Mouse (Mus musculus) liver, embryonic 11.5 days (tissue): ENCODE results near the gene Zbtb22. TPM values are rescaled to one million over a fixed set of nuclear protein-coding genes. Genes with fewer than 3 reads are reported as not detected.
A peak's percentile ranks its signal among the peaks of the same experiment; 100 is the strongest.
"Not testable (repeated sequence)": the region's sequence is repeated elsewhere in the genome, so short reads cannot be mapped to it uniquely, and the experiment has no call there.

ENCODE experiments used
- ATAC-seq: fragments of 200-750 bp; cut with Nextera tagmentation; replicated peaks from 2 replicates; pipeline ENCODE4 v1.8.0; 2017; ENCODE audit warnings: moderate number of reproducible peaks, mild to moderate bottlenecking, moderate TSS enrichment, moderate library complexity; ENCODE audit not compliant: low FRiP score
- DNase-seq: peaks from one replicate; pipeline ENCODE4 v3.0.0-alpha.2; 2017; ENCODE audit warnings: low spot score
- H3K27ac ChIP-seq: fragments of 300-500 bp; sonication (generic); 2 replicates; pipeline ENCODE4 v1.5.1; 2014; ENCODE audit warnings: mild to moderate bottlenecking, low read depth, low read length, control low read depth
- H3K27me3 ChIP-seq: fragments of 300-500 bp; sonication (generic); replicated peaks from 2 replicates; pipeline ENCODE4 v1.6.1; 2014; ENCODE audit warnings: low read length, mixed read lengths; ENCODE audit not compliant: control insufficient read depth, insufficient read depth
- H3K36me3 ChIP-seq: fragments of 300-500 bp; sonication (generic); 2 replicates; pipeline ENCODE4 v1.6.1; 2014; ENCODE audit warnings: mild to moderate bottlenecking, low read length, moderate library complexity, mixed read lengths; ENCODE audit not compliant: control insufficient read depth, insufficient read depth
- H3K4me1 ChIP-seq: fragments of 300-500 bp; sonication (generic); replicated peaks from 2 replicates; pipeline ENCODE4 v1.6.1; 2014; ENCODE audit warnings: low read length, mixed read lengths; ENCODE audit not compliant: control insufficient read depth, insufficient read depth
- H3K4me2 ChIP-seq: fragments of 300-500 bp; sonication (generic); 2 replicates; pipeline ENCODE4 v1.6.1; 2014; ENCODE audit warnings: mild to moderate bottlenecking, control low read depth, moderate library complexity
- H3K4me3 ChIP-seq: fragments of 300-500 bp; sonication (generic); 2 replicates; pipeline ENCODE4 v1.5.1; 2014; ENCODE audit warnings: low read depth, low read length, control low read depth
- H3K9ac ChIP-seq: fragments of 300-500 bp; sonication (generic); 2 replicates; pipeline ENCODE4 v1.6.1; 2014; ENCODE audit warnings: low read depth, low read length, control low read depth
- H3K9me3 ChIP-seq: fragments of 300-500 bp; sonication (generic); 2 replicates; pipeline ENCODE4 v1.6.1; 2016; ENCODE audit warnings: low read length, inconsistent platforms, mixed read lengths; ENCODE audit not compliant: control insufficient read depth
- WGBS: fragments of 180-500 bp; shearing (Covaris S2); extraction: QIAGEN DNeasy Blood & Tissue Kit; methylation state at CpG from one replicate; pipeline ENCODE4 v1.1.7; 2014; 5-methylcytosine and 5-hydroxymethylcytosine counted together
- polyA plus RNA-seq: library from polyadenylated mRNA; unstranded; fragments of >200 nt; fragmentation: Nextera tagmentation; extraction: Ambion mirVana; gene quantifications from 2 replicates; pipeline ENCODE4 v1.2.1, GENCODE M21; 2014

Gene Zbtb22
- polyA plus RNA-seq, 1 experiment from 2014 or later, result 13.0 TPM

DNA sequence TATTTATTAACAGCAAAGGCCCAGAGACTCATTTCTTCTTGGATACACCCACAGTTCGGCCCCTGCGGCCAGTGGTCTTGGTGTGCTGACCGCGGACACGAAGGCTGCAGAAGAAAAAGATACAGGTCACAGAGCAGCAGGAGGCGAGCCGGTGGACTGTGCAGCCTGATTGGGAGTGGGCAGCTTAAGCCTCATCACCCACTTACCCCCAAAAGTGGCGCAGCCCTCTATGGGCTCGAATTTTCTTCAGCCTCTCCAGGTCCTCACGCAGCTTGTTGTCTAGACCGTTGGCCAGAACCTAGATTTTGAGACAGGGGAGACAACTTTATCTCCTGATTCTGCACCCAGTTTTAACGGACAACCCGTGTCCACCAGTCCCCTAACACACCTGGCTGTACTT lies 36.3 kb downstream of the Zbtb22 start:
- H3K9me3 ChIP-seq, DNase-seq, ATAC-seq, H3K27me3 ChIP-seq: not testable (repeated sequence)
- H3K27ac ChIP-seq, result peak overlapping the region; percentile 90
- WGBS, result 66% methylated on average over 13 of the region's 13 CpGs
- peaks cover 48% of the 10 kb centered on the region for H3K4me1 ChIP-seq
- peaks cover 38% of the 10 kb centered on the region for H3K36me3 ChIP-seq
- H3K4me3 ChIP-seq, result peak overlapping the region; percentile 85
- H3K9ac ChIP-seq, result peak overlapping the region; percentile 97; the same call in 1 of the 2 replicates
- H3K4me2 ChIP-seq, result peak overlapping the region; percentile 100

GRCm38 (mm10) chr17:33952879-33953278 lies 37.2 kb downstream of the Zbtb22 start:
- Histone ChIP-seq H3K9me3 (no peaks in the 10 kb centered on the region), H3K27me3 (no peaks in the 10 kb centered on the region), H3K27ac (peak overlapping the region; percentile 90), H3K4me3 (peak overlapping the region; percentile 85), H3K4me1 (peaks cover 50% of the 10 kb centered on the region), H3K9ac (peak overlapping the region; percentile 97), H3K36me3 (peaks cover 34% of the 10 kb centered on the region), H3K4me2 (peak overlapping the region; percentile 100)
- ATAC-seq, result no peak
- no peak for DNase-seq
- 64% methylated on average over 4 of the region's 4 CpGs for WGBS

DNA sequence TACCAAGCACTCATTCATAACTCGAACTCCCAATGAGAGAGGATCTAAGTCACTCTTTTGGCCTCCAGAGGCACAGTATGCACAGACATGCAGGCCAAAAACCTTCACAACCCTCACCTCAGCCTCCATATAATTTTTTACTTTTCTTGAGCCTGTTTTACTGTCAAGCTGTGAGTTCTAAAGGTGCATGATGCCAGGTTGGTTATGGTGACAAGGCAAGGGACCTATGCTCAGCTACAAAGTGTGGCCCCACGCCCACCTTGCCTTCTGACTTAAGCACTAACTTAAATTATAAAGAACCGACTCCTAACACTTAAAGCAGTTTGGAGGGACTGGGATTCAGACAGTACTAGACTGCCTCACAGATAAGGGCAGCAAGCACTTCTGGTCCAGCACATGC lies 37.6 kb downstream of the Zbtb22 start:
- no peaks in the 10 kb centered on the region for H3K9me3 ChIP-seq
- peaks cover 50% of the 10 kb centered on the region for H3K4me1 ChIP-seq
- H3K4me2 ChIP-seq, result peak overlapping the region; percentile 100
- WGBS, result 61% methylated on average over 3 of the region's 3 CpGs
- H3K4me3 ChIP-seq, result peak overlapping the region; percentile 85
- no peak for DNase-seq
- peak overlapping the region; percentile 97 for H3K9ac ChIP-seq
- H3K27ac ChIP-seq, result peak overlapping the region; percentile 90
- peaks cover 34% of the 10 kb centered on the region for H3K36me3 ChIP-seq
- no peaks in the 10 kb centered on the region for H3K27me3 ChIP-seq
- no peak for ATAC-seq

GRCm38 (mm10) chr17:33953961-33954565 lies 38.4 kb downstream of the Zbtb22 start:
- Histone ChIP-seq H3K27ac (peak overlapping the region; percentile 90), H3K9ac (peak overlapping the region; percentile 97), H3K9me3 (no peaks in the 10 kb centered on the region), H3K4me1 (peaks cover 50% of the 10 kb centered on the region), H3K4me3 (peak overlapping the region; percentile 85), H3K27me3 (no peaks in the 10 kb centered on the region), H3K36me3 (peaks cover 37% of the 10 kb centered on the region), H3K4me2 (peak overlapping the region; percentile 100)
- WGBS, result 28% methylated on average over 5 of the region's 5 CpGs
- no peak for DNase-seq
- no peak for ATAC-seq

GRCm38 (mm10) chr17:33954646-33955554 lies 39.2 kb downstream of the Zbtb22 start:
- peaks cover 48% of the 10 kb centered on the region for H3K4me1 ChIP-seq
- under 1% methylated on average over 33 of the region's 33 CpGs for WGBS
- peak overlapping the region; percentile 85 for H3K4me3 ChIP-seq
- H3K9ac ChIP-seq, result peak overlapping the region; percentile 97
- H3K27ac ChIP-seq, result peak overlapping the region; percentile 90
- H3K9me3 ChIP-seq, result no peaks in the 10 kb centered on the region
- DNase-seq (no peak), ATAC-seq (0 out of 2 replicates have a peak, but pooled peaks have one; percentile 0)
- no peaks in the 10 kb centered on the region for H3K27me3 ChIP-seq
- peak overlapping the region; percentile 100 for H3K4me2 ChIP-seq
- H3K36me3 ChIP-seq, result peaks cover 38% of the 10 kb centered on the region

- H3K36me3 ChIP-seq, result peaks cover 46% of the 10 kb centered on the region
- H3K4me2 ChIP-seq, result peak within 1 kb of the TSS; percentile 100
- peaks cover 40% of the 10 kb centered on the region for H3K4me1 ChIP-seq
- ATAC-seq (peak; percentile 78), DNase-seq (peak; percentile 93)
- H3K27ac ChIP-seq, result peak within 1 kb of the TSS; percentile 90
- peak within 1 kb of the TSS; percentile 97 for H3K9ac ChIP-seq
- H3K27me3 ChIP-seq, result no peaks in the 10 kb centered on the region
- H3K4me3 ChIP-seq, result peak within 1 kb of the TSS; percentile 85
- 1% methylated on average over 50 of the region's 50 CpGs for WGBS
- no peaks in the 10 kb centered on the region for H3K9me3 ChIP-seq
Observed at GRCm38 (mm10) chr17:33955555-33956214, 40.0 kb downstream of the Zbtb22 start, which contains the start of the genes Vps52 and Rps18. Gene Vps52, plus strand, starts transcription at chr17:33955812. Gene Rps18, minus strand, starts transcription at chr17:33956001.

DNA sequence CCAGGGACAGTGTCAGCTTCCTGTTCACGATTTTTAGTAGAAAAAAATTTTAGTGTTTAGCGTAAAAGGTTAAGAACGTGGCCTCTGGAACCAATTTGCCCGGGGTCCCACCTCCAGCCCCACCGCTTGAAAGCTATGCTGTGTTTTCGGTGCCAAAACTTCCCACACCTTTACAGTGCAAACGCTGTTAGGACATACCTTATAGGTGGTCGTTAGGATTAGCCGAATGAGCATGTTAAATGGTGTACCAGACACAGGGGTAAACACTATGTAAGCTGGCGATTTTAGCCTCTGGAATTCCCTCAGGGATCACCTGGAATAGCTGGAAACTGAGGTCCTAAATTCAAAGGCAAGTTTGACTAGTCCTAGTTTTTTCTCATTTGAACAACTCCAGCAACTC lies 40.6 kb downstream of the Zbtb22 start:
- H3K27ac ChIP-seq, result peak overlapping the region; percentile 90
- H3K4me2 ChIP-seq, result peak overlapping the region; percentile 100
- 5% methylated on average over 10 of the region's 10 CpGs for WGBS
- H3K9me3 ChIP-seq, result no peaks in the 10 kb centered on the region
- H3K36me3 ChIP-seq, result peaks cover 49% of the 10 kb centered on the region
- ATAC-seq (no peak), DNase-seq (no peak)
- H3K27me3 ChIP-seq, result no peaks in the 10 kb centered on the region
- peak overlapping the region; percentile 97 for H3K9ac ChIP-seq
- H3K4me1 ChIP-seq, result peaks cover 34% of the 10 kb centered on the region
- peak overlapping the region; percentile 85 for H3K4me3 ChIP-seq

DNA sequence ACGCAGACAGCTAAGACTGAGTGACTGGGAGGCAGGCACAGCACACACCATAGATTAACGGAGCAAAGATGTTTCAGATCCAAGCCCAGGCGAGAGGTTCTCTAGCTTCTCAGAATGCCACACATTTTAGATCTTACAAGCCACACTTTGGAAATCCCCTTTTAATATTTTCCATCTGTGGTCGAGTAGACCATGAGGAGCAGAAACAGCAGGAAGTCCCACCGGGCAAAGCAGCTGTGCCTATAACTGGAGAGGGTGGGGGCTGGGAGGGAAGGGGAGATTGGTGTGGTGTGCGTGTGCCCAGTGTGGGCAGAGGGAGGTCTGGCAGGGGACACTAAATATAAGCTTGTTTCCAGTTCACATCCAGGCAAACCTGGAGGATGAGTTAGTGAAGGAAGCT lies 41.8 kb downstream of the Zbtb22 start:
- Histone ChIP-seq H3K27me3 (no peaks in the 10 kb centered on the region), H3K9ac (no peak overlapping the region), H3K27ac (no peak overlapping the region), H3K9me3 (no peaks in the 10 kb centered on the region), H3K36me3 (peaks cover 48% of the 10 kb centered on the region), H3K4me1 (peaks cover 23% of the 10 kb centered on the region), H3K4me3 (no peak overlapping the region), H3K4me2 (no peak overlapping the region)
- 83% methylated on average over 6 of the region's 6 CpGs for WGBS
- no peak for DNase-seq
- ATAC-seq, result no peak
